Mouse (Mus musculus): Measurements from ENCODE around the gene Grik3. TPM values are rescaled to one million over a fixed set of nuclear protein-coding genes. Genes with fewer than 3 reads are reported as not detected.
A peak's percentile ranks its signal among the peaks of the same experiment; 100 is the strongest.

The Grik3 gene
- polyA plus RNA-seq, 1 experiment from 2014 or later = 4.7 TPM

DNA sequence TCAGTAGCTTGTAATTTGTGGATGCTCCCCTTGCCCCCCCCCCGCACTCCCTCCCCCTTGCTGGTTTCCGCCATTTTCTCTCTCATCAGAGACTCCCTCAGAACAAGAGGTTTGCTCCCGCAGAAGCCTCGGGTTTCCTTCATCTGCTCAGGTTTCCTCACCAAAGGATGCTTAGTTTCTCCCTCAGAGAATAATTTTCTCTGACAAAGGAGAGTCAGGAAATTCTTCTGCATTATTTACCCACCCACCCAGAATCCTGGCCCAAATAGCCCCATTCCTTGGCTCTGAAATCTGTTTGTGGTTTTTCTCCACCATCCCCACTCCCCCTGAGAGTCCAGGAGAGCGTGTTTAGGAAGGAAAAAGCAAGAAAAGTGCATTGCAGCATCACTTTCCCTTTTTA is 89.8 kb downstream of the Grik3 start:
- ATAC-seq = no peak
- no peak overlapping the region for H3K4me3 ChIP-seq
- H3K9me3 ChIP-seq (replicated peaks) = no peaks in the 10 kb centered on the region
- H3K4me1 ChIP-seq = peaks cover 10% of the 10 kb centered on the region
- H3K4me2 ChIP-seq = no peak overlapping the region
- 33% methylated on average over 5 of the region's 5 CpGs for WGBS
- no peak overlapping the region for H3K27ac ChIP-seq
- no peak overlapping the region for H3K9ac ChIP-seq
- H3K36me3 ChIP-seq (ENCODE audit: poor library complexity, severe bottlenecking) = no peaks in the 10 kb centered on the region
- H3K27me3 ChIP-seq = peaks cover 28% of the 10 kb centered on the region

DNA sequence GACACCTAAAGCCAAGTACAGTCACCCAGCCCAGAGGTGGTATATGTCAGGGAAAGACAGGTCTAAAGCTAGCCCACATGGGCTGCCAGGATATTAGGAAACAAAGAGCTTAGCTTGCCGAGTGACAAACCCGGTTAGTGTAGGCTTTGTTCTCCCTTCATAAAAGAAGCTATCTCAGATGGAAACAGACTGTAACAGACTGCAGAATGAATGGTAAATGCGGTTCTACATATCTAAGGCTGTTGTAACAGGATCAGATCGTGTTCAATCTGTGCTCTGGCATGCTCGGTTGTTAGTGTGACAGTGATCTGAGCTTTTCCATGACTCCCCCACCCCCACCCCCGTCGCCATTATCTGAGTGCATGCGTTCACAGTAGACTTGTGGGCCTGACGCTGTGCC is 92.8 kb downstream of the Grik3 start:
- no peak for ATAC-seq
- no peak overlapping the region for H3K27ac ChIP-seq
- no peaks in the 10 kb centered on the region for H3K9me3 ChIP-seq (replicated peaks)
- peaks cover 56% of the 10 kb centered on the region for H3K27me3 ChIP-seq
- no peaks in the 10 kb centered on the region for H3K36me3 ChIP-seq (ENCODE audit: poor library complexity, severe bottlenecking)
- no peak overlapping the region for H3K4me2 ChIP-seq
- peaks cover 34% of the 10 kb centered on the region for H3K4me1 ChIP-seq
- WGBS = 77% methylated on average over 9 of the region's 9 CpGs
- H3K9ac ChIP-seq = no peak overlapping the region
- no peak overlapping the region for H3K4me3 ChIP-seq

- Histone ChIP-seq H3K36me3 (ENCODE audit: poor library complexity, severe bottlenecking) (no peaks in the 10 kb centered on the region), H3K27me3 (peaks cover 57% of the 10 kb centered on the region), H3K27ac (no peak overlapping the region), H3K9me3 (replicated peaks) (no peaks in the 10 kb centered on the region), H3K4me3 (no peak overlapping the region), H3K4me2 (no peak overlapping the region), H3K9ac (no peak overlapping the region), H3K4me1 (peaks cover 39% of the 10 kb centered on the region)
- no peak for ATAC-seq
- WGBS = 82% methylated on average over 4 of the region's 4 CpGs
These were observed 93.4 kb downstream of the Grik3 start for GRCm38 (mm10) chr4:125583935-125584334.

- 81% methylated on average over 3 of the region's 3 CpGs for WGBS
These were observed 94.2 kb downstream of the Grik3 start for GRCm38 (mm10) chr4:125584676-125585075.

GRCm38 (mm10) chr4:125587577-125587976 is 97.1 kb downstream of the Grik3 start:
- 4% methylated on average over 12 of the region's 12 CpGs for WGBS
- H3K36me3 ChIP-seq (ENCODE audit: poor library complexity, severe bottlenecking) = no peaks in the 10 kb centered on the region
- peaks cover 58% of the 10 kb centered on the region for H3K27me3 ChIP-seq
- H3K4me3 ChIP-seq = no peak overlapping the region
- H3K9ac ChIP-seq = 0 out of 2 replicates have a peak overlapping the region, but pooled peaks have one; percentile 38
- peaks cover 57% of the 10 kb centered on the region for H3K4me1 ChIP-seq
- H3K9me3 ChIP-seq (replicated peaks) = no peaks in the 10 kb centered on the region
- peak overlapping the region; percentile 37 for H3K4me2 ChIP-seq
- no peak overlapping the region for H3K27ac ChIP-seq
- ATAC-seq = no peak

More at GRCm38 (mm10) chr4:125584676-125585075, 94.2 kb downstream of the Grik3 start:
- Histone ChIP-seq H3K9me3 (replicated peaks) (no peaks in the 10 kb centered on the region), H3K9ac (no peak overlapping the region), H3K4me1 (peaks cover 46% of the 10 kb centered on the region), H3K27me3 (peaks cover 58% of the 10 kb centered on the region), H3K27ac (no peak overlapping the region), H3K4me2 (no peak overlapping the region), H3K36me3 (ENCODE audit: poor library complexity, severe bottlenecking) (no peaks in the 10 kb centered on the region), H3K4me3 (no peak overlapping the region)
- ATAC-seq = no peak

GRCm38 (mm10) chr4:125590241-125590919 is 99.9 kb downstream of the Grik3 start:
- no peak overlapping the region for H3K4me3 ChIP-seq
- no peak overlapping the region for H3K27ac ChIP-seq
- no peaks in the 10 kb centered on the region for H3K36me3 ChIP-seq (ENCODE audit: poor library complexity, severe bottlenecking)
- H3K9ac ChIP-seq = no peak overlapping the region
- H3K4me2 ChIP-seq = no peak overlapping the region
- peak; percentile 46 for ATAC-seq
- H3K4me1 ChIP-seq = peaks cover 60% of the 10 kb centered on the region
- 12% methylated on average over 14 of the region's 14 CpGs for WGBS
- H3K9me3 ChIP-seq (replicated peaks) = no peaks in the 10 kb centered on the region
- H3K27me3 ChIP-seq = peaks cover 78% of the 10 kb centered on the region

DNA sequence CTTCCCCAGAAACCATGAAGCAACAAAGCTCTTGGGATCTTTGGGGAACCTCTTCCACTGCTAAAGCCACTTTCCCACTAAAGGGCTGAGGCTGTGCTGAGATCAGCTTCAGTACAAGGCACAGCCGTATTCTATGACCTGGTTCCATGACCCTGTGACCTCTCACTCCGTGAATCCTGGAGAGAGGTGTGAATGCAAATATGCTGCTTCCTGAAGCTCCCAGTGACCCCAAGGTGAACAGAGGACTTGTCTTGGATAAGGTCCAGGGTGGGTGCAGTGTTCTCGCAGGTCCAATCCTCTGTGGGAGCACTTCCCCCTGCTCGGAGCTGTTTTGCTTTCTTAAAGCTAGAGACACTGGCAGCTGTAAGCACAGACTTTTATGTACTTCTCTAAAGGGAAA is 102.2 kb downstream of the Grik3 start:
- H3K27ac ChIP-seq = no peak overlapping the region
- no peak overlapping the region for H3K4me3 ChIP-seq
- 53% methylated on average over 4 of the region's 4 CpGs for WGBS
- H3K9me3 ChIP-seq (replicated peaks) = no peaks in the 10 kb centered on the region
- no peak overlapping the region for H3K4me2 ChIP-seq
- ATAC-seq = no peak
- peaks cover 72% of the 10 kb centered on the region for H3K27me3 ChIP-seq
- H3K36me3 ChIP-seq (ENCODE audit: poor library complexity, severe bottlenecking) = no peaks in the 10 kb centered on the region
- H3K9ac ChIP-seq = no peak overlapping the region
- peaks cover 58% of the 10 kb centered on the region for H3K4me1 ChIP-seq

GRCm38 (mm10) chr4:125595011-125595410 is 104.5 kb downstream of the Grik3 start:
- no peak overlapping the region for H3K4me2 ChIP-seq
- H3K9me3 ChIP-seq (replicated peaks) = no peaks in the 10 kb centered on the region
- no peaks in the 10 kb centered on the region for H3K36me3 ChIP-seq (ENCODE audit: poor library complexity, severe bottlenecking)
- no peak overlapping the region for H3K27ac ChIP-seq
- no peak for ATAC-seq
- no peak overlapping the region for H3K4me3 ChIP-seq
- 85% methylated on average over 9 of the region's 9 CpGs for WGBS
- H3K4me1 ChIP-seq = peaks cover 53% of the 10 kb centered on the region
- H3K9ac ChIP-seq = no peak overlapping the region
- peaks cover 61% of the 10 kb centered on the region for H3K27me3 ChIP-seq

- ATAC-seq = no peak
- Histone ChIP-seq H3K27me3 (peaks cover 58% of the 10 kb centered on the region), H3K36me3 (ENCODE audit: poor library complexity, severe bottlenecking) (no peaks in the 10 kb centered on the region), H3K27ac (no peak overlapping the region), H3K4me1 (peaks cover 44% of the 10 kb centered on the region), H3K9ac (no peak overlapping the region), H3K9me3 (replicated peaks) (no peaks in the 10 kb centered on the region), H3K4me2 (no peak overlapping the region), H3K4me3 (no peak overlapping the region)
- 48% methylated on average over 10 of the region's 10 CpGs for WGBS
These were observed 108.2 kb downstream of the Grik3 start for GRCm38 (mm10) chr4:125598677-125599076.

- 66% methylated on average over 3 of the region's 3 CpGs for WGBS
- ATAC-seq = no peak
- Histone ChIP-seq H3K9me3 (replicated peaks) (no peaks in the 10 kb centered on the region), H3K27me3 (peaks cover 50% of the 10 kb centered on the region), H3K36me3 (ENCODE audit: poor library complexity, severe bottlenecking) (no peaks in the 10 kb centered on the region), H3K4me2 (no peak overlapping the region), H3K9ac (no peak overlapping the region), H3K27ac (no peak overlapping the region), H3K4me1 (peaks cover 51% of the 10 kb centered on the region), H3K4me3 (no peak overlapping the region)
These were observed 109.1 kb downstream of the Grik3 start for GRCm38 (mm10) chr4:125599510-125600005.

DNA sequence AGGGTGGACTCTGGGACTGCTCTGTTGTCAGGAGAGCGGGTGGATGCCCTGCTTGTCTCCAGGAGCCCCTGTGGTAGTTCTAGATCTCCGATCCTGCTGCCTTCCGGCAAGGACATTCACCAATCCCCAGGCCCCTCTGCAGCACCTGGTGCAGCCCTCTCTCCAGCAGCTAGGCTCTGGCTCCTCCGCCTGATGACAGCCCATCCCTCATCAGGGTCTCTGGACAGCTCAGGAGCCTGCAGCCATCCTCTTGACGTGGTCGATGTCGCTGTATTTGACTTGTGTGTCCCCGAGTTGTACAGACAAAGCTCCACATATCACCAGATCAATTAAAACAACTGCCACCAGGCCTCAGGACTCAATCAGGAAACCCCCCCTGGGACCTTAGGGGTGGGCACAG is 110.1 kb downstream of the Grik3 start:
- Histone ChIP-seq H3K27ac (no peak overlapping the region), H3K4me3 (no peak overlapping the region), H3K9ac (no peak overlapping the region), H3K4me2 (no peak overlapping the region), H3K27me3 (peaks cover 40% of the 10 kb centered on the region), H3K4me1 (peaks cover 53% of the 10 kb centered on the region), H3K36me3 (ENCODE audit: poor library complexity, severe bottlenecking) (no peaks in the 10 kb centered on the region), H3K9me3 (replicated peaks) (no peaks in the 10 kb centered on the region)
- 86% methylated on average over 8 of the region's 8 CpGs for whole genome bisulfite sequencing
- no peak for ATAC-seq

- Histone ChIP-seq H3K9ac (no peak overlapping the region), H3K36me3 (ENCODE audit: poor library complexity, severe bottlenecking) (no peaks in the 10 kb centered on the region), H3K4me3 (no peak overlapping the region), H3K27ac (no peak overlapping the region), H3K9me3 (replicated peaks) (no peaks in the 10 kb centered on the region), H3K27me3 (peaks cover 33% of the 10 kb centered on the region), H3K4me2 (no peak overlapping the region), H3K4me1 (peaks cover 47% of the 10 kb centered on the region)
- WGBS = 62% methylated on average over 3 of the region's 3 CpGs
- ATAC-seq = no peak
These were observed 110.8 kb downstream of the Grik3 start for GRCm38 (mm10) chr4:125601301-125601700.

GRCm38 (mm10) chr4:125604494-125604893 is 114.0 kb downstream of the Grik3 start:
- peak; percentile 68; the same call in 1 of the 2 replicates for ATAC-seq
- H3K4me3 ChIP-seq = no peak overlapping the region
- WGBS = 33% methylated on average over 7 of the region's 7 CpGs
- H3K4me2 ChIP-seq = no peak overlapping the region
- no peak overlapping the region for H3K9ac ChIP-seq
- H3K9me3 ChIP-seq (replicated peaks) = no peaks in the 10 kb centered on the region; the same call in 1 of the 2 replicates
- H3K27ac ChIP-seq = no peak overlapping the region
- peaks cover 32% of the 10 kb centered on the region for H3K4me1 ChIP-seq
- peaks cover 20% of the 10 kb centered on the region; the same call in 1 of the 2 replicates for H3K27me3 ChIP-seq
- H3K36me3 ChIP-seq (ENCODE audit: poor library complexity, severe bottlenecking) = no peaks in the 10 kb centered on the region
